Mouse (Mus musculus): Measurements from ENCODE around the gene Aes. TPM values are rescaled to one million over a fixed set of nuclear protein-coding genes. Genes with fewer than 3 reads are reported as not detected.
A peak's percentile ranks its signal among the peaks of the same experiment; 100 is the strongest.

Gene Aes
- polyA plus RNA-seq, 1 experiment from 2014 or later = 598 TPM

- Histone ChIP-seq H3K9ac (ENCODE audit: low read length) (no peak overlapping the region), H3K9me3 (ENCODE audit: control insufficient read depth, low read length) (no peaks in the 10 kb centered on the region), H3K4me2 (ENCODE audit: low read length) (no peak overlapping the region), H3K36me3 (ENCODE audit: control insufficient read depth, insufficient read depth, low read length) (no peaks in the 10 kb centered on the region), H3K27me3 (ENCODE audit: control insufficient read depth, insufficient read depth, low read length) (no peaks in the 10 kb centered on the region), H3K4me1 (ENCODE audit: control insufficient read depth in 2 of 2, insufficient read depth in 2 of 2, low read length in 2 of 2) (peaks cover 0 to 2% of the 10 kb centered on the region in 2 experiments; a peak in 1 of 4 replicates), H3K4me3 (ENCODE audit: control insufficient read depth in 1 of 2, insufficient read depth in 1 of 2, low read depth in 1 of 2, low read length in 2 of 2) (no peak overlapping the region), H3K27ac (replicated peaks in 1 of 2; ENCODE audit: control insufficient read depth in 1 of 2, insufficient read depth in 1 of 2, low read depth in 2 of 2, low read length in 2 of 2) (no peak overlapping the region)
- no peak for ATAC-seq (ENCODE audit: insufficient number of reproducible peaks, insufficient read depth, low FRiP score, low read depth)
- 78% methylated on average over 6 of the region's 6 CpGs for WGBS
Observed at GRCm38 (mm10) chr10:81553807-81554755, 5.2 kb upstream of the Aes start.

DNA sequence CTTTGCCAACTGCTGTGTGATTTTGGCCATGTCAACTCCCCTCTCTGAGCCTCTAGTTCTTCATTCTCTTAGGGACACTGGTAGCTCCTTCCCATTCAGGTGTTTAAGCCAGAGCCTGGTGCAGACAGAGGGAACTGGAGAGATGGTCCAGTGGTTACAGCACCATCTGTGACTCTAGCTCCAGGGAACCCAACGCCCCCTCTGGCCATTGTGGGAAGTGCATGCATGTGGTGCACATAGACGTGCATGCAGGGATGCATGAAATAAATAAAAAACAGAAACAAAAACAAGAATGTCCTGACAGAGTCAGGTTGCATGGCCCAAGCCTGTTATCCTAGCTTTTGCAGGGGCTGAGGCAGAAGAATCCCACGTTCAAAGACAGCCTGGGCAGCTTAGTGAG lies 3.0 kb upstream of the Aes start:
- WGBS = 70% methylated on average over 3 of the region's 3 CpGs
- H3K9ac ChIP-seq (ENCODE audit: low read length) = no peak overlapping the region
- no peak overlapping the region for H3K27ac ChIP-seq (replicated peaks in 1 of 2; ENCODE audit: control insufficient read depth in 1 of 2, insufficient read depth in 1 of 2, low read depth in 2 of 2, low read length in 2 of 2)
- H3K36me3 ChIP-seq (ENCODE audit: control insufficient read depth, insufficient read depth, low read length) = peaks cover 2% of the 10 kb centered on the region
- H3K9me3 ChIP-seq (ENCODE audit: control insufficient read depth, low read length) = no peaks in the 10 kb centered on the region
- no peak overlapping the region for H3K4me2 ChIP-seq (ENCODE audit: low read length)
- no peak for ATAC-seq (ENCODE audit: insufficient number of reproducible peaks, insufficient read depth, low FRiP score, low read depth)
- no peak overlapping the region for H3K4me3 ChIP-seq (ENCODE audit: control insufficient read depth in 1 of 2, insufficient read depth in 1 of 2, low read depth in 1 of 2, low read length in 2 of 2)
- no peaks in the 10 kb centered on the region for H3K27me3 ChIP-seq (ENCODE audit: control insufficient read depth, insufficient read depth, low read length)
- peaks cover 3 to 7% of the 10 kb centered on the region in 2 experiments; a peak in 3 of 4 replicates for H3K4me1 ChIP-seq (ENCODE audit: control insufficient read depth in 2 of 2, insufficient read depth in 2 of 2, low read length in 2 of 2)

DNA sequence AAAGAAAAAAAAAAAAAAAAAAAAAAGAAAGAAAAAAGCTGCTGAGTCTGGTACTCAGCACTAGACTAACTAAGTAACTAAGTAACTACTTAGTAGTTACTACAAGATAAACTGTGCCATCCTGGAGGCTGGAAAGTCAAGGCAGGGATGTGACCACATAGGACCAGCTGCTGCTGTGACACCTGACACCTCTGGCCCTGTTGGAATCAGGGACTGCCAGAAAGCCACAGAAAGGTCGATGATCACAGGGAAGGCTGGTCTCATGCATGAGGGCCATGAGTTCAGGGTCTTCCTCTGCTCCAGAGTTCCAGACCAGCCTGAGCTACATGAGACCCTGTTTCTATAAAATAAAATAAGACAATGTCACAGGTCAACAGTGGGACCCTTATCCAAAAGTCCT lies 1.8 kb upstream of the Aes start:
- H3K9me3 ChIP-seq (ENCODE audit: control insufficient read depth, low read length) = no peaks in the 10 kb centered on the region
- peaks cover 15% of the 10 kb centered on the region for H3K36me3 ChIP-seq (ENCODE audit: control insufficient read depth, insufficient read depth, low read length)
- no peak overlapping the region for H3K4me2 ChIP-seq (ENCODE audit: low read length)
- H3K4me3 ChIP-seq (ENCODE audit: control insufficient read depth in 1 of 2, insufficient read depth in 1 of 2, low read depth in 1 of 2, low read length in 2 of 2) = no peak overlapping the region
- H3K9ac ChIP-seq (ENCODE audit: low read length) = no peak overlapping the region
- ATAC-seq (ENCODE audit: insufficient number of reproducible peaks, insufficient read depth, low FRiP score, low read depth) = no peak
- no peaks in the 10 kb centered on the region for H3K27me3 ChIP-seq (ENCODE audit: control insufficient read depth, insufficient read depth, low read length)
- H3K27ac ChIP-seq (replicated peaks in 1 of 2; ENCODE audit: control insufficient read depth in 1 of 2, insufficient read depth in 1 of 2, low read depth in 2 of 2, low read length in 2 of 2) = no peak overlapping the region
- 16% methylated on average over 1 of the region's 1 CpGs for WGBS
- peaks cover 8 to 19% of the 10 kb centered on the region in 2 experiments for H3K4me1 ChIP-seq (ENCODE audit: control insufficient read depth in 2 of 2, insufficient read depth in 2 of 2, low read length in 2 of 2)

GRCm38 (mm10) chr10:81559627-81560539 lies 595 bp downstream of the Aes start:
- WGBS = under 1% methylated on average over 35 of the region's 36 CpGs
- H3K4me3 ChIP-seq (ENCODE audit: control insufficient read depth in 1 of 2, insufficient read depth in 1 of 2, low read depth in 1 of 2, low read length in 2 of 2) = peak overlapping the region; percentile 83 to 97
- H3K27me3 ChIP-seq (ENCODE audit: control insufficient read depth, insufficient read depth, low read length) = no peaks in the 10 kb centered on the region
- H3K27ac ChIP-seq (replicated peaks in 1 of 2; ENCODE audit: control insufficient read depth in 1 of 2, insufficient read depth in 1 of 2, low read depth in 2 of 2, low read length in 2 of 2) = peak overlapping the region; percentile 95 to 97
- peak; percentile 8; the same call in 1 of the 2 replicates for ATAC-seq (ENCODE audit: insufficient number of reproducible peaks, insufficient read depth, low FRiP score, low read depth)
- peak overlapping the region; percentile 98 for H3K4me2 ChIP-seq (ENCODE audit: low read length)
- peak overlapping the region; percentile 100 for H3K9ac ChIP-seq (ENCODE audit: low read length)
- H3K9me3 ChIP-seq (ENCODE audit: control insufficient read depth, low read length) = no peaks in the 10 kb centered on the region
- H3K36me3 ChIP-seq (ENCODE audit: control insufficient read depth, insufficient read depth, low read length) = peaks cover 36% of the 10 kb centered on the region
- peaks cover 23 to 43% of the 10 kb centered on the region in 2 experiments for H3K4me1 ChIP-seq (ENCODE audit: control insufficient read depth in 2 of 2, insufficient read depth in 2 of 2, low read length in 2 of 2)

GRCm38 (mm10) chr10:81560719-81561459 lies 1.6 kb downstream of the Aes start:
- Histone ChIP-seq H3K9me3 (ENCODE audit: control insufficient read depth, low read length) (no peaks in the 10 kb centered on the region), H3K4me2 (ENCODE audit: low read length) (peak overlapping the region; percentile 98), H3K9ac (ENCODE audit: low read length) (peak overlapping the region; percentile 100), H3K36me3 (ENCODE audit: control insufficient read depth, insufficient read depth, low read length) (peaks cover 46% of the 10 kb centered on the region), H3K27me3 (ENCODE audit: control insufficient read depth, insufficient read depth, low read length) (no peaks in the 10 kb centered on the region), H3K4me1 (ENCODE audit: control insufficient read depth in 2 of 2, insufficient read depth in 2 of 2, low read length in 2 of 2) (peaks cover 23 to 45% of the 10 kb centered on the region in 2 experiments), H3K4me3 (ENCODE audit: control insufficient read depth in 1 of 2, insufficient read depth in 1 of 2, low read depth in 1 of 2, low read length in 2 of 2) (peak overlapping the region; percentile 83 to 97), H3K27ac (replicated peaks in 1 of 2; ENCODE audit: control insufficient read depth in 1 of 2, insufficient read depth in 1 of 2, low read depth in 2 of 2, low read length in 2 of 2) (peak overlapping the region in 1 of 2 experiments; percentile 97; a peak in 3 of 4 replicates)
- 8% methylated on average over 12 of the region's 16 CpGs for WGBS
- no peak for ATAC-seq (ENCODE audit: insufficient number of reproducible peaks, insufficient read depth, low FRiP score, low read depth)

DNA sequence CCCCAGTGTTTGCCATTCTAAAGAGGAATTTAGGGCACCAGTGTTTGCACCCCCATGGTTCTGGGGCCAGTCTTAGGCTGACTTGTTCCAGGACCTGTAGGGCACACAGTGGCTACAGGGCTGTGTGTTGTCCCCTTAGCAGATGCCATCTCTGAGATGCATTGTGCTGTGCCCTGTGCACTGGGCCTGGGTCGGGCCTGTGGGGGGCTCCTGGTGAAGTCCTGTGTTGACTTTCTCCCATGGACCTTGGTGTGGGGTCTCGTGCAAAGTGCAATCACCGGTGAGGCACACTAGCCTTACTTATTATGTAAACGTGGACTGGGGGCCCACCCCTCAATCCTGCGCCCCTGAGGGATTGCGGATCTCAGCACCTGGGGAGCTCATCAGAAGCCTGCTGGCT lies 3.1 kb downstream of the Aes start:
- peaks cover 61% of the 10 kb centered on the region for H3K36me3 ChIP-seq (ENCODE audit: control insufficient read depth, insufficient read depth, low read length)
- 89% methylated on average over 6 of the region's 6 CpGs for WGBS
- no peaks in the 10 kb centered on the region for H3K27me3 ChIP-seq (ENCODE audit: control insufficient read depth, insufficient read depth, low read length)
- peak overlapping the region; percentile 38 for H3K9ac ChIP-seq (ENCODE audit: low read length)
- ATAC-seq (ENCODE audit: insufficient number of reproducible peaks, insufficient read depth, low FRiP score, low read depth) = no peak
- peak overlapping the region; percentile 11; the same call in 1 of the 2 replicates for H3K4me2 ChIP-seq (ENCODE audit: low read length)
- H3K4me1 ChIP-seq (ENCODE audit: control insufficient read depth in 2 of 2, insufficient read depth in 2 of 2, low read length in 2 of 2) = peaks cover 23 to 45% of the 10 kb centered on the region in 2 experiments
- no peak overlapping the region for H3K4me3 ChIP-seq (ENCODE audit: control insufficient read depth in 1 of 2, insufficient read depth in 1 of 2, low read depth in 1 of 2, low read length in 2 of 2)
- no peaks in the 10 kb centered on the region for H3K9me3 ChIP-seq (ENCODE audit: control insufficient read depth, low read length)
- 0 out of 4 replicates have a peak overlapping the region, but pooled peaks of 1 of the 2 experiments have one; percentile 54 for H3K27ac ChIP-seq (replicated peaks in 1 of 2; ENCODE audit: control insufficient read depth in 1 of 2, insufficient read depth in 1 of 2, low read depth in 2 of 2, low read length in 2 of 2)

DNA sequence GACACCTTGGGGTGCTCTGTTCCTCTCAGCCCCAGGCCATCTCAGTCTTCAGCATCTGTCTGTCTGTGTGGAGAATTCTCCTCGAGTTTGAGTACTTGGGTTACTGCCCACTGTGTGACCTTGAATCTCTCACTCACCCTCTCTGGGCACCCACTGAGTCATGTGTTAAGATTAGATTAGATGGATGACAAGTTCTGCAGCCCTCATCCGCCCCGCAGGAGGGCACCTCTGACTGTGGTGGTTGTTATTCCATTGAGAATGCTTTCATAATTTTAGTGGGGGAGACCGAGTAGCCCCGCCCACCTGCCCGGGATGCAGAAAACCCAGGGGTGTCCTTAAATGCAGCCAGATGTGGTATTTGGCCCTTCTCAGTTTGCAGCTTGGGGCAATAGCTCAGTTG lies 4.2 kb downstream of the Aes start:
- peak overlapping the region; percentile 63 for H3K9ac ChIP-seq (ENCODE audit: low read length)
- no peak overlapping the region for H3K4me3 ChIP-seq (ENCODE audit: control insufficient read depth in 1 of 2, insufficient read depth in 1 of 2, low read depth in 1 of 2, low read length in 2 of 2)
- peaks cover 27 to 50% of the 10 kb centered on the region in 2 experiments for H3K4me1 ChIP-seq (ENCODE audit: control insufficient read depth in 2 of 2, insufficient read depth in 2 of 2, low read length in 2 of 2)
- H3K9me3 ChIP-seq (ENCODE audit: control insufficient read depth, low read length) = no peaks in the 10 kb centered on the region
- WGBS = 27% methylated on average over 6 of the region's 6 CpGs
- H3K36me3 ChIP-seq (ENCODE audit: control insufficient read depth, insufficient read depth, low read length) = peaks cover 61% of the 10 kb centered on the region
- H3K4me2 ChIP-seq (ENCODE audit: low read length) = peak overlapping the region; percentile 51
- no peak for ATAC-seq (ENCODE audit: insufficient number of reproducible peaks, insufficient read depth, low FRiP score, low read depth)
- no peaks in the 10 kb centered on the region for H3K27me3 ChIP-seq (ENCODE audit: control insufficient read depth, insufficient read depth, low read length)
- H3K27ac ChIP-seq (replicated peaks in 1 of 2; ENCODE audit: control insufficient read depth in 1 of 2, insufficient read depth in 1 of 2, low read depth in 2 of 2, low read length in 2 of 2) = peak overlapping the region; percentile 13 to 54; a peak in 3 of 4 replicates

Measured in heart, embryonic 14.5 days (tissue).